Mouse (Mus musculus) limb, embryonic 11.5 days (tissue): ENCODE results near the gene Gm44503. TPM values are rescaled to one million over a fixed set of nuclear protein-coding genes. Genes with fewer than 3 reads are reported as not detected.

Experiments used
- ATAC-seq: fragments of 200-750 bp; cut with Nextera tagmentation; 2 replicates; pipeline ENCODE4 v1.8.0; 2017; ENCODE audit warnings: low read depth; ENCODE audit not compliant: insufficient number of reproducible peaks, low FRiP score, low TSS enrichment
- DNase-seq: peaks from one replicate; pipeline ENCODE4 v3.0.0-alpha.2; 2015; ENCODE audit warnings: low spot score
- H3K27ac ChIP-seq: fragments of 300-500 bp; sonication (generic); replicated peaks from 2 replicates; pipeline ENCODE4 v1.5.1; 2014; ENCODE audit warnings: low read depth, mild to moderate bottlenecking, low read length
- H3K27me3 ChIP-seq: fragments of 300-500 bp; sonication (generic); 2 replicates; pipeline ENCODE4 v1.6.1; 2014; ENCODE audit warnings: mild to moderate bottlenecking, low read length, mixed read lengths; ENCODE audit not compliant: control insufficient read depth, insufficient read depth
- H3K36me3 ChIP-seq: fragments of 300-500 bp; sonication (generic); 2 replicates; pipeline ENCODE4 v1.6.1; 2014; ENCODE audit warnings: mild to moderate bottlenecking, low read length, moderate library complexity, mixed read lengths; ENCODE audit not compliant: control insufficient read depth, insufficient read depth
- H3K4me1 ChIP-seq: fragments of 300-500 bp; sonication (generic); 2 replicates; pipeline ENCODE4 v1.6.1; 2014; ENCODE audit warnings: low read length, mixed read lengths; ENCODE audit not compliant: control insufficient read depth, insufficient read depth
- H3K4me2 ChIP-seq: fragments of 300-500 bp; sonication (generic); 2 replicates; pipeline ENCODE4 v1.6.1; 2014; ENCODE audit warnings: low read depth, mild to moderate bottlenecking, moderate library complexity; ENCODE audit not compliant: severe bottlenecking
- H3K4me3 ChIP-seq: fragments of 300-500 bp; sonication (generic); 2 replicates; pipeline ENCODE4 v1.5.1; 2014; ENCODE audit warnings: low read depth, low read length
- H3K9ac ChIP-seq: fragments of 300-500 bp; sonication (generic); 2 replicates; pipeline ENCODE4 v1.6.1; 2014; ENCODE audit warnings: mild to moderate bottlenecking, low read length
- H3K9me3 ChIP-seq: fragments of 300-500 bp; sonication (generic); 2 replicates; pipeline ENCODE4 v1.6.1; 2016; ENCODE audit warnings: low read length; ENCODE audit not compliant: control insufficient read depth
- WGBS: fragments of 180-500 bp; shearing (Covaris S2); extraction: QIAGEN DNeasy Blood & Tissue Kit; methylation state at CpG from one replicate; pipeline ENCODE4 v1.1.7; 2014; 5-methylcytosine and 5-hydroxymethylcytosine counted together
- microRNA-seq: library from miRNA; unstranded; fragments of <30 nt; microRNA quantifications from one replicate; pipeline ENCODE4, GENCODE M21; 2016
- polyA plus RNA-seq: library from polyadenylated mRNA; unstranded; fragments of >200 nt; fragmentation: Nextera tagmentation; extraction: Ambion mirVana; gene quantifications from 2 replicates; pipeline ENCODE4 v1.2.1, GENCODE M21; 2014

The Gm44503 gene
- polyA plus RNA-seq, 1 experiment from 2014 or later = not detected

GRCm38 (mm10) chr9:73059224-73059623 lies 100.6 kb downstream of the Gm44503 start:
- no peaks in the 10 kb centered on the region for H3K27me3 ChIP-seq
- no peaks in the 10 kb centered on the region for H3K9me3 ChIP-seq
- WGBS = 89% methylated on average over 4 of the region's 4 CpGs
- DNase-seq (no peak), ATAC-seq (no peak)
- H3K27ac ChIP-seq = no peak overlapping the region
- H3K4me3 ChIP-seq = no peak overlapping the region
- H3K9ac ChIP-seq = no peak overlapping the region
- H3K4me1 ChIP-seq = 0 out of 2 replicates have a peak, but pooled peaks cover 8% of the 10 kb centered on the region
- H3K4me2 ChIP-seq = no peak overlapping the region
- no peaks in the 10 kb centered on the region for H3K36me3 ChIP-seq

GRCm38 (mm10) chr9:73063621-73064290 lies 105.1 kb downstream of the Gm44503 start:
- Histone ChIP-seq H3K4me3 (peak overlapping the region; percentile 20; the same call in 1 of the 2 replicates), H3K27me3 (no peaks in the 10 kb centered on the region), H3K4me1 (peaks cover 13% of the 10 kb centered on the region; the same call in 1 of the 2 replicates), H3K36me3 (no peaks in the 10 kb centered on the region), H3K27ac (peak overlapping the region; percentile 58), H3K9ac (0 out of 2 replicates have a peak overlapping the region, but pooled peaks have one; percentile 24), H3K9me3 (no peaks in the 10 kb centered on the region), H3K4me2 (peak overlapping the region; percentile 47)
- ATAC-seq (peak; percentile 81), DNase-seq (peak; percentile 65)
- 7% methylated on average over 15 of the region's 15 CpGs for WGBS

Small RNA genes lying within 50 kb of the gene (microRNA-seq; reads per million reads assigned to microRNA genes)
- not detected for gene Gm27353

Other genes with a start within 250 kb of the Gm44503 start
- gene Prtg, start 152.0 kb upstream of the Gm44503 start, polyA plus RNA-seq = 2.7 and 3.2 TPM in 2 replicates
- 11.4 and 12.4 TPM in 2 replicates for gene Pygo1, start 33.2 kb upstream of the Gm44503 start, polyA plus RNA-seq
- 1.2 and 2.1 TPM in 2 replicates for gene Dyx1c1, start 67 bp upstream of the Gm44503 start, polyA plus RNA-seq
- 12.3 and 14.5 TPM in 2 replicates for gene Ccpg1os, start 26.5 kb downstream of the Gm44503 start, polyA plus RNA-seq
- 14.6 and 15.8 TPM in 2 replicates for gene Ccpg1, start 26.6 kb downstream of the Gm44503 start, polyA plus RNA-seq
- 16.6 and 18.2 TPM in 2 replicates for gene Pigb, start 81.5 kb downstream of the Gm44503 start, polyA plus RNA-seq
- 2.5 and 2.6 TPM in 2 replicates for gene Rab27a, start 86.0 kb downstream of the Gm44503 start, polyA plus RNA-seq
- 0.37 TPM in 1 of 2 replicates, not detected in the other for gene Khdc3, start 143.0 kb downstream of the Gm44503 start, polyA plus RNA-seq
- gene Gm20509, start 143.6 kb downstream of the Gm44503 start, polyA plus RNA-seq = not detected in 2 replicates
- gene Rsl24d1, start 154.6 kb downstream of the Gm44503 start, polyA plus RNA-seq = 168 and 180 TPM in 2 replicates